Mouse (Mus musculus) olfactory bulb, adult 2 months (tissue): ENCODE measurements around the gene Emsy.

Experiments used
- CTCF ChIP-seq: fragments of 200-500 bp; IDR thresholded peaks from 2 replicates; pipeline ENCODE4 v1.5.1; 2012; ENCODE audit warnings: low read depth, mild to moderate bottlenecking, low read length, moderate library complexity; ENCODE audit not compliant: insufficient read depth
- POLR2A ChIP-seq: fragments of 200-500 bp; IDR thresholded peaks from 2 replicates; pipeline ENCODE4 v1.6.1; 2012; ENCODE audit warnings: mild to moderate bottlenecking, low read depth, low read length, moderate library complexity; ENCODE audit not compliant: insufficient read depth

GRCm38 (mm10) chr7:98593276-98593675 is 63.3 kb downstream of the Emsy start:
- TF ChIP-seq POLR2A (no peak), CTCF (no peak)
